Mouse (Mus musculus): ENCODE results near the gene Rftn2.

Rftn2 gene

DNA sequence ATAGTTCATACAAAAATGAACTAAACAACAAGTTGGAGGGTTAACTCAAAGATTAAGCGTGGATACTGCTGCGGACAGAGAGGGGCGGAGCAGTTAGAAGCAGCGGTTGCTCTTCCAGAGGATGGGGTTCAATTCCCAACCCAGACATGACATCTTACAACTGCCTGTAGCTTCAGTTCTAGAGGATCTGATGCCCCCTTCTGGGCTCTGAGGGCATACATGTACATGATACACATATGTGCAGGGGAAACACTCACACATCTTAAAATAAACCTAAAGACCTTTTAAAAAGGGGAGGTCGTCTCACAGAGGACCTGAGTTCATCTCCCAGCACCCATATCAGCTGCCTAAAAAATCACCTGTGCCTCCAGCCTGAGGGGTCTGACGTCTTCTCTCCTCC, 40.9 kb downstream of the Rftn2 start:
- in situ Hi-C loops (cut with MboI; ENCODE audit: low pct_unique_long_range_greater_than_20kb in 1 of 2, low sequenced_read_pairs in 2 of 2, unreplicated experiment in 1 of 2), result no loop called here

DNA sequence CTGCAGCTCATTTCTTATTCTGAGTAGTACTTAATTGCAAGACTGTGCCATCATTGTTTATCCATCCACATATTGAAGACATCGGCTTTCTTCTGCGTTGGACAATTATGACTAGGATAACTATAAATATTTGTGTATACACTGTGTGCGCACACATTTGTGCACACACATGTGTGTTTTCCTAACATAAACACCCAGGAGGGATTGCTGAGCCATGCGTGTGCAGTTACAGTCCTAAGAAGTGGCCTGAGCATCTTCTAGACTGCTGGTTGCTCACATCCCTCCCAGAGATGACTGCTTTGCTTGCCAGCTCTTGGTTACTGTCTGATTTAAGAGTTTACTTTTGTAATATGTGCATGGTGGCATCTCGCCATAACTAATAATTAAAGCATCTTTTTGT, 44.2 kb downstream of the Rftn2 start:
- in situ Hi-C loops (cut with MboI; ENCODE audit: low pct_unique_long_range_greater_than_20kb in 1 of 2, low sequenced_read_pairs in 2 of 2, unreplicated experiment in 1 of 2), result no loop called here

DNA sequence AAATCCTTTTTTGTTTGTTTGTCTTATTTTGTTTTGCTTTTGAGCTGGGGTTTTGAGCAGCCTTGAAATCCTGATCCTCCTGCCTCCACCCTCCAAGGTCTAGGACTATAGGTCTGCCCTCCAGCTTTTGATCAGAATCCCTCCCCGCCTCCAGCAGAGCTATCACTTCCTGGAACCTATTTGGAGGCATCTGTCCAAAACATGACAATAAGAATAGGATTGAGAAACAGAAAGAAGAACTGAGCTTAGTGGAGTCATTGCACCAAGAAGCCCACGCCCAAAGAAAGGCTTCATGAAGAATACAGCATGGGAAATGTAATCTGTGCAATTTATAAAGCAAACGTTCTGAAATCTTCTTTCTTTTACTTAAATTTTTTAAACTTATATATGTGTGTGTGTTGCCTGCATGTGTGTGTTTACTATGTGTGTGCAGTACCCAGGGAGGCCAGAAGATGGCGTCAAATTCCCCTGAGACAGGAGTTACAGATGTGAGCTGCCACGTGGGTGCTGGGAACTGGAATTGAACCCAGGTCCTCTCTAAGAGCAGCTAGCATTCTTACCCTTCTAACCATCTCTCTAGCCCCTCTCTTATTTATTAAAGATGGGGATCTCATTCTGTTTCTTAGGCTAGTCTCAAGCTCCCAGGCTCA, 46.5 kb downstream of the Rftn2 start:
- in situ Hi-C loops (cut with MboI; ENCODE audit: low pct_unique_long_range_greater_than_20kb in 1 of 2, low sequenced_read_pairs in 2 of 2, unreplicated experiment in 1 of 2), result no loop called here

DNA sequence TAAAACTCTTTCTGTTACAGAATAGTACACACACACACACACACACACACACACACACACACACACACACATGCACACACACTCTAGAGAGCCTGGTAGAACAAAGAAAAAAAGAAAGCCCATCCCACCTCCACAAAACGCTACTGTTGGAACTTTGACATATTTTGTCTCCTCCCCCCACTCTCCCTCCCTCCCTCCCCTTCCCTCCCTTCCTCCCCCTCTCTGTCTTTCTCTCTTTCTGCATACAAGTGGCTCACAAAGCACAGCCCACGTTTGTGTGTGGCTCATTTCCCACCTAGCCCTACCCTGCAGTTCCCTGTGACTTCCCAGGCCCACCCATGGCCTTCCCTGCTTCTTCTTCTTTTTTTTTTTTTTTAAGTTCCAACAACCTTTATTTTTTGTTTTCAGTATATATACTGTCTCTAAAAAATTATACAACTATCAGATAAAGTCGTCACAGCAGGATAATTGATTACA, 52.0 kb downstream of the Rftn2 start:
- in situ Hi-C loops (cut with MboI; ENCODE audit: low pct_unique_long_range_greater_than_20kb in 1 of 2, low sequenced_read_pairs in 2 of 2, unreplicated experiment in 1 of 2), result no loop called here

DNA sequence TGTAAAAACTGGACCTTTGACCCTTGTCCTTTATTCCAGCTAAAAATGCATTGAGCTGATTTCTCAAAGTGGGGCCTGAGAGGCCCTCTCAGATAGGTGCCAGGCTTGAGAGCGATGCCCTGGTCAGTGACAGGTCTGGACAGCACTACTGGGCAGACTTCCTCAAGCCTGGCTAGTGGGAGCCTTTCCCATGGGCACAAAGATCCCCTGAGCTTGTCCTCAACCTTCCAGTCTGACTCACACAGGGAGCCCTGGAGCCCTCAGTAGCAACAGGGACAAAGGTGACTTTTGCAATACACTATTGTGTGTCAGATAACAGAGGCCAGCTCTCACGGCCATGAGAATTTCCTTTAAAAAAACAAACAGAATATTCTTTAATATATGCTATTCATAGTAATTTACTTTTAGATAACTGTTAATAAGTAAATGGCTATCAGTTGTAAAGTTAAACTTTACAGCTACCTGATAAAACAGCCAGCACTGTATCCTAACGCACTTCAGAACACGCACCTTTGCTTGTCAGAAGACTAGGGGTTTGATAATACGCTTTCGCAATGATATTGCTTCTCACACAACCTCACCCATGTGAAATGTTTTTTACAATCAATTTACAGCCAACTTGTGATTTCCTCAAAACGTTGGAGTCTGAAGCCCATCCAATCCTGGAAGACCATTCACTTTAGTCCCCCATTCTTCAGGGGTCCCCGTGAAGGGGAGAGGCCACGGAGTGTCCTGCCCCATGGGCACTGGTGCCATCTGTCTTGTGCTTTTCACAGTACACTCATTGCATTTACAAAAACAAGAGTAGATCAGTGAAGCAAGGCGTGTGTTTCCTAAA, 52.6 kb downstream of the Rftn2 start:
- in situ Hi-C loops (cut with MboI; ENCODE audit: low pct_unique_long_range_greater_than_20kb in 1 of 2, low sequenced_read_pairs in 2 of 2, unreplicated experiment in 1 of 2), result no loop called here

DNA sequence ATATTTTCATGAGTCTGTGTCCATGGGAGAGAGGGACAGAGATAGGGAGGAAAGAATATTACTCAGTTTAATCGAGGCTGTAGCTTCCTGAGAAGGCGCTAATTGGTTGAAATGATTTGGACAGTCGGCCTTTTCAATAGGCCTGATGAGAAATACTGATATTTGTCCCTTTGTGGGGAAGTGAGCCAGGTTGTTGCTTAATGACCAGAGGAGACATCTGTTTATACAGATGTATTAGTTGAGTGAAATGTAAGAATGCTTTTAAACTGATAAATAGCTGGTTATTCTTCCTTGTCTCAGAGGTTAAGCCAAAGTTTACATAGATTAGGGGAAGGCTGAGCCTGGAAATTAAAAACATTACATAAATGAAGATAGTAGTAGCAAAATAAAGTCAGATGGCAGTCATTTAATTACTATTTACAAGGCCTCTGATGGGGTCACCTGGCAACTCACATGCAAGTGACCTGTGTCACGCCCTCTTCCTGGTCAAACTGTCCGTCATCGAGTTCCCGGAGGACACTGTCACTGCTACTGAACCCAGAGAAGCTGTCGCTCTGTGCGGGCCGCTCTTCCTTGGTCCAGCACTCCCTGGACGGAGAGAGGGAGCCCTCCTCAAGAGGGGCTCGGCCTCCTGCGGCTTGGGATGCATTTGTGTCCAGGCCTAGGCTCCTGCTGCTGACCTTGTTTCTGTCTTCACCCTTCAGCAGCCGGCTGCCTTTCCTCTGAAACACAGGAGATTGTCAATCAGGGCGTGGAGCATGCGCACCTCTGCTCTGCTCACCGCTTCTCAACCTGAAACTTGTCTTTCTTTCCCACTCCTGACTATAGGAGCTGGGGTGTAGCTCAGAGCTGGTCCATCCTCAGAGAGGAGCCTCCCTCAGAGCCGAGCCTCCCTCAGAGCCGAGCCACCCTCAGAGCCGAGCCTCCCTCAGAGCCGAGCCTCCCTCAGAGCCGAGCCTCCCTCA, 54.9 kb downstream of the Rftn2 start:
- in situ Hi-C loops (cut with MboI; ENCODE audit: low pct_unique_long_range_greater_than_20kb in 1 of 2, low sequenced_read_pairs in 2 of 2, unreplicated experiment in 1 of 2), result no loop called here

DNA sequence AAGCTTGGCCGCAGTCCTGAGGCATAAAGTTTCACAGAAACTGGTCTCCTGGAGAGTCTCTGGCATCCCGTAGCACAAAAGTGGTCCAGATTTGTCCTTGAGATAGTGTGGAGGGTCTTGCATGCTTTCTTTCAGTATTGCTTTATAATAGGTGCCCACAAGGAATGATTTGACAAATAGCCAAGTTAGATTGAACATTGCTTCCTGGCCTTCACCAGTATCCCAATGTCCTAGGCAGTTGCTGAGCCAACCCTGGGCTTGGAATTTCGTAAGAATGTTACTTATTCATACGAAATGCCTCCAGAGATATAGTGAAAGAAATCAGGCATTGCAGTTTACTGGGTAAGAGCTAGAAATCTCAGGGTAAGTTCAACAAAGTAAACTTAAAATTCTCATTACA, 58.0 kb downstream of the Rftn2 start:
- in situ Hi-C loops (cut with MboI; ENCODE audit: low pct_unique_long_range_greater_than_20kb in 1 of 2, low sequenced_read_pairs in 2 of 2, unreplicated experiment in 1 of 2), result no loop called here

DNA sequence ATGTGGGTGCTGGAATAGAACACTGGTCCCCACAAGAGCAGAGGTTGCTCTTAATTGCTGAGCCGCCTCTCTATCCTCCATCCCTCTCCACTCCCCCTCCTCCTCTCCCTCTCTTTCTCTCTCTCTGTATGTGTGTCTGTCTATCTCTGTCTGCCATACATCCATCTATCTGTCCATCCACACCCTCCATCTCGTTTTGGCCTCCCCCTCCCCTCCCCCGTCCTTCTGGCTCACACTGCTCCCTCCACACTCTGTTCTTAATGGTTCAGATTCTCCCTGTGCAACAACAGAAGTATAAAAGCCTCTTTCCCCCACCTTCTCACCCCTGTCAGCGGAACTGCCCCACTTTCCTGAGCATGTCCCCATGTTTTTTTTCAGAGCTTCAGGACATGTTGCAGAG, 59.0 kb downstream of the Rftn2 start:
- in situ Hi-C loops (cut with MboI; ENCODE audit: low pct_unique_long_range_greater_than_20kb in 1 of 2, low sequenced_read_pairs in 2 of 2, unreplicated experiment in 1 of 2), result no loop called here

DNA sequence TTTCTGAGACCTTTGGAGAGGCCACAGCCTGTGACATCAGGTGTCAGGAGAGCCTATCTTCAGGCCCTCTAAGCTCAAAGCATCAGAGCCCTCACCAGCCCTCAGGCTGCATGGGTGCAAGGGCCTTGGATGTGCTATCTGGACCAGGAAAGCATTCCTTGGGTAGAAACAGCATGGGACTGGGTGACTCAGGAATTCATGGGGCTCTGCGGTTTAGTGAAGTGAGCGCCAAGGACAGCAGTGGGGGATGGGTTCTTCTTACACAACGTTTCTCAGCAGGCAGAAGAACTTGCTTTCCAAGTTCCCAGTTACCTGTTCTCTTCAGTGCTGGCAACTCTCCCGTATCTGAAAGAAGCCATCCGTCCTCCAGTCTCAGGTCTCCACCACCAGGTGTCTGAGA, 62.6 kb downstream of the Rftn2 start:
- in situ Hi-C loops (cut with MboI; ENCODE audit: low pct_unique_long_range_greater_than_20kb in 1 of 2, low sequenced_read_pairs in 2 of 2, unreplicated experiment in 1 of 2), result no loop called here

DNA sequence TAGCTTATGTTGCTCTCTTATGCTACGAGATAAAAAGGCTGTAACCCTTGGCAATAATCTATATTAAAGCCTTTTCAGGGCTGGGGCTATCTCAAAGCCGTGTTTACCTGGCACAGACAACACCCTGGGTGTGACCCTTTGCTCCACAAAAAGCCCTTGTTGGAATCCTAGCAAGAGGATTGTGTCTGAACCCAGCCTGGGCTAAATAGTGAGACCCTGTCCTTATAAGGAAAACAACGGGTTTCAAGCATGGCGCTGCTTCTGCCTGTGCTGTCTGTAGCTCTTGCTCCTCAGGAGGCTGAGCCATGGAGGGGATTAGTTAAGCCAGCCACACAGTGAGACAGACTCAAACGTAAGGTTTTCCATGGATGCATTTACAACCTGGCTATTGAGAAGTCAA, 63.8 kb downstream of the Rftn2 start:
- in situ Hi-C loops (cut with MboI; ENCODE audit: low pct_unique_long_range_greater_than_20kb in 1 of 2, low sequenced_read_pairs in 2 of 2, unreplicated experiment in 1 of 2), result no loop called here

DNA sequence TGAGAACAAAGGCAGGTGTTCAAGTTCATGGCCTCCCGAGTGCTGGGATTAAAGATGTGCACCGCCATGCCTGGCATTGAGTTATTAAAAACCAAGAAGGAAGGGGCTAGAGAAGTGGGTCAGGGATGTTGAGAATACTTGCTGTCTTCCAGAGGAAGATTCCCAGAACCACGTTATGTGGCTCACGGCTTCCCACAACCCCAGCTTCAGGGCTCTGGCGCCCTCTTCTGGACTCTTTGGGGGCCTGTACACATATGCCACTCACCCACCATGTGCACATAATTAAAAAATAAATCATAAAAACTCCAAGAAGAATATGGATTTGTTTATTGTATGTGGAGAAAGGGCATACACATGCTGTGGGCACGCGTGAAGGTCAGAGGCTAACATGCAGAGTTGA, 64.7 kb downstream of the Rftn2 start:
- in situ Hi-C loops (cut with MboI; ENCODE audit: low pct_unique_long_range_greater_than_20kb in 1 of 2, low sequenced_read_pairs in 2 of 2, unreplicated experiment in 1 of 2), result no loop called here

DNA sequence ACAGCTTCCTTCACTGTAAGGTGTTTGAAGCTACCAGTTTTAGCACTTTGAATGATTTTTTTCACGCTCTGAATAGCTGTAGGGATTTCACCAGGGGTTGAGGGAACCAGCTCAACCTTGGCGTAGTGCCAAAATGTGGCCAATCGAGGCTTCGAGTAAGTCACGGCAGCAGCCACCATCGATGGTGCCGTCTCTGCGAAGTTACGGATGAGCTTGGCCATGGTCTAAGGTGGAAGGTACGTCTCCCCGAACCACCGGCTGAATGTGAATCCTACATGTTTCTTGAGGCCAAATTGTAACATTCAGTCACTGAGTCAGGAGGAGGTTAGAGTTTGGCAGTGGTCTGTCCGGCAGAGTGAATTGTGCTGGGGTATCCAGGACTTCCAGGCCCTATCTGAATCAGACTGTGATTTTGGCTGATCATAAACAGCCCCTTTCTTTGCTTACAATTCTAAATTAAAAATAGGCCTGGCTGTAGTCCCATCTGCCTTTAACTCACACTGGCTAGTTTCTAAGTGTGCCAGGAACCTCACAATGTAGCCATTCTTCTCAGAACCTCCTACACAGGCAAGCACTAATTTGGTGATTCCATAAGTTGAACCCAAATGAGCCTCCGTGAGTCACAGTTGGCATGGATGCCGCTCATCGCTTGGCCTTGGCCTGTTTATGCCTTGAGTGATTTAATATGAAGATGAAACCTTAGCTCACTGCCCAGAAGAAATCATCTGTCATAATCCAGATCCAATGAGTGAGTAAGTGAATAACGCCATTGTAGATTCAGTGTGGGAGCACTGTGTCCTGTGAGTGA, 65.5 kb downstream of the Rftn2 start:
- in situ Hi-C loops (cut with MboI; ENCODE audit: low pct_unique_long_range_greater_than_20kb in 1 of 2, low sequenced_read_pairs in 2 of 2, unreplicated experiment in 1 of 2), result no loop called here

DNA sequence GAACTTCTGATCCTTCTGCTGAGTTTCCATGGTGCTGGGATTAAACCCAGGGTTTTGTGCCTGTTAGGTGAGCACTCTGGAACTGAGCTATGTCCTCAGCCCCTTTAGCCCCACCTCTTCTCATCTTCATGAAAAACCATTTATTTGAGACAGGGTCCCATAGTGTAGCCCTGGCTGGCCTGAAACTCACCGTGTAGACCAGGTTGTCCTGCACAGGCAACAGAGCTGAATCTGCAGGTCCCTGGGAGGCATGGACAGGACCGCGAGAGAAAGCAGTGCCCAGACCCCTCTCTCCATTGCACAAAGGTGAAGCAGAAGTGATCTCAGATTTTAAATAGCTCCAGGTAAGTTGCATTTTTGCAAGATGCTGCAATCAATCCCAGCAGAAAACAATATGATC, 66.4 kb downstream of the Rftn2 start:
- in situ Hi-C loops (cut with MboI; ENCODE audit: low pct_unique_long_range_greater_than_20kb in 1 of 2, low sequenced_read_pairs in 2 of 2, unreplicated experiment in 1 of 2), result no loop called here

DNA sequence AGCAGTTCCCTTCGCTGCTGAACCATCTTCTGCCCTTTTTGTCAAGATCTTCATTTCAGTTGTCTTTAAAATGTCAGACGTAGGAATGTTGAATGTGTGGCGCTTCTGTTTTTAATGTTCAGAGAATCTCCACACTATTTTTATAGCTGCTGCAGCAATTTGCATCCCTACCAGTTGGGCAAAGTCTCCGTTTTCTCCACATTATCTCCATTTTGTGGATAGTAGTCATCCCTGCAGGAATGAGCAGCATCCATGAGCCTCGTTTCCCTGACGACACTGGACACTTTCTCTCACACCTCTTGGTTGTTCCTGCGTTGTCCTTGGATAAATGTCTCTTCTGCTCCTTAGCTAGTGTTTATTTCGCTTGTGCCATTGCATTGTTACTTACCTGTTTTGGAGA, 67.8 kb downstream of the Rftn2 start:
- in situ Hi-C loops (cut with MboI; ENCODE audit: low pct_unique_long_range_greater_than_20kb in 1 of 2, low sequenced_read_pairs in 2 of 2, unreplicated experiment in 1 of 2), result no loop called here

DNA sequence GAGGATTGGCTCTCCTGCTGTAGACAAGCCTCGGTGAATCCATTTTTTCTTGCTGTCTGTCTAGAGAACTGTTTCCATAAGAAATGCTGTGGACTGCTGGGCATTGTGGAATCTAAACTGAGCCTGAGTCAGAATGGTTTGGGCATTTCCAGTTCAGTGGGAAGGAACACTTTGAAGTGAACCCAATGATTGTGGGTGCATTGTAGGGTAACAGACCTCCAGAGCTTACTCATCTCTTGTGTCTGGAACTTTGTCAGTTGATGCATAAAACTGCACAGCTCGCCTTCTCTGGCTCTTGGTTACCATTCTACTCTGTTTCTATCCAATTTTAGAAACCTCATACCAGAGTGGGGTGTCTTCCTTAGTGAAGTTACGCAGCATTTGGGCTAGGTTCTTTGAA, 68.4 kb downstream of the Rftn2 start:
- in situ Hi-C loops (cut with MboI; ENCODE audit: low pct_unique_long_range_greater_than_20kb in 1 of 2, low sequenced_read_pairs in 2 of 2, unreplicated experiment in 1 of 2), result no loop called here

DNA sequence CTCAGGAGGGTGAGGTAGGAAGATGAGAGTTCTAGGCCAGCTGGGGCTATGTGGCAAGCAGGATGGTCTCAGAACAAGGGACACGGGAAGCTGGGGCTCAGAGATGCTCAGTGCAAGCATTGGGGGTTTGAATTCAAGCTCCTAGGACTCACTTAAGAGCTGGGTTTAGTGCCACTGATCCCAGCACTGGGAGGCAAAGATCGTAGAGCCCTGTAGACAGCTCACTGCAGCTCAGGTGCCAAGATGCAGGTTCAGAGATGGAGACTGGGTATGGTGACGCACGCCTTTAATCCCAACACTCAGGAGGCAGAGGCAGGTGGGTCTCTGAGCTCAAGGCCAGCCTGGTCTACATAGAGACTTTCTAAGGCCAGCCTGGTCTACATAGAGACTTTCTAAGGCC, 69.3 kb downstream of the Rftn2 start:
- in situ Hi-C loops (cut with MboI; ENCODE audit: low pct_unique_long_range_greater_than_20kb in 1 of 2, low sequenced_read_pairs in 2 of 2, unreplicated experiment in 1 of 2), result no loop called here

DNA sequence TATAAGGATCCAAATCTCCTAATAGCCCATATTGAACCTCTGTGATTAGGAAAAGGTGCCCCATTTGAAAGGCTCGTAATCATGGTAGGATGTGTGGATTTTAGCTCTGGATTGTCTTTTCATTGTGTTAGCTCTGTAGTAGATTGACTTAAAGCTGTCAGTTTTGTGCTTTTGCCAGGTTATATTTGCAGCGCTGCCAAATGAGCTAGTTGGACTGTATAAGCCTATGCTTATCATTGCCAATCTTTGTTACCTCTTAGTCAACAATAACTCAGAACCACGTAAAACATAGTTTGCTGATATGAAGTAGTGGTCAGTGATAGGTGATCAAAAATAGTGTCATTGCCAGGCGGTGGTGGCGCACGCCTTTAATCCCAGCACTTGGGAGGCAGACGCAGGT, 81.0 kb downstream of the Rftn2 start:
- in situ Hi-C loops (cut with MboI; ENCODE audit: low pct_unique_long_range_greater_than_20kb in 1 of 2, low sequenced_read_pairs in 2 of 2, unreplicated experiment in 1 of 2), result loop anchor here in 1 of 2 experiments (10.0 kb wide), 1 partner anchor 151 kb away; no protein-coding TSS in a partner anchor

DNA sequence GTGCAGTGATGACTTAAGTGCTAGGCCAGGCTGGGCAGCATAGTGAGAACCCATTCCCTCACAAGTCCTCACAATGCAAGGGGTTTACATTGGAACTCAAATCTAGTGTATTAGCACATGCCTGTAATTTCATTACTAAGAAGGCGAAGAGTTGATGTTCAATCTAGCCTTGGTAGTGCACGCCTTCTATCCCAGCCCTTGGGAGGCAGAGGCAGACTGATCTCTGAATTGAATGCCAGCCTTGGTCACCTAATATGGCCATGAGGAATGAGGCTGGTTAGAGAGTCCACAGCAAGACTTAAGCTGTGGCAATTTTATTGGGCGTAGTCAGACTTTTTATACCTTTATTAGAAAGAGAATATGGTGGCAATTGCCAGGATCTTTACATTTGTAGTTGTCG, 82.2 kb downstream of the Rftn2 start:
- in situ Hi-C loops (cut with MboI; ENCODE audit: low pct_unique_long_range_greater_than_20kb in 1 of 2, low sequenced_read_pairs in 2 of 2, unreplicated experiment in 1 of 2), result loop anchor here (5.0 to 10.0 kb wide), 2 partner anchors 57 to 150 kb away; partner anchors contain the start of genes Hspd1 (in 1 of the 2) and Hspe1 (in 1 of the 2)
